Mouse (Mus musculus) G1E (cell line): ENCODE data around the gene Aacs.

Experiments used
- CTCF ChIP-seq: IDR thresholded peaks from 2 replicates; pipeline ENCODE4 v1.5.1; 2012; ENCODE audit warnings: low read depth, low read length, inconsistent platforms, mixed read lengths
- GATA1 ChIP-seq: IDR thresholded peaks from 2 replicates; pipeline ENCODE4 v1.6.1; 2012; ENCODE audit warnings: borderline replicate concordance, low read length, inconsistent platforms, mixed read lengths
- POLR2AphosphoS5 ChIP-seq: IDR thresholded peaks from 2 replicates; pipeline ENCODE4 v1.6.1; 2012; ENCODE audit warnings: low read depth, low read length, inconsistent platforms; ENCODE audit not compliant: insufficient replicate concordance
- TAL1 ChIP-seq: conservative IDR thresholded peaks from 2 replicates; pipeline ENCODE4 v1.6.1; 2012; ENCODE audit warnings: low read depth, low read length, inconsistent platforms, mixed read lengths

- TF ChIP-seq TAL1 (no peak), CTCF (no peak), GATA1 (no peak), POLR2AphosphoS5 (no peak)
These were observed 13.7 kb upstream of the Aacs start for GRCm38 (mm10) chr5:125461868-125462445.
